In genomic region chr8:45002686-45003085, GRCm38 (mm10) we compare ENCODE assay signal across 14 mouse cellular contexts.
DNase-seq lines count a peak whose midpoint lies in the region; ATAC-seq and TF ChIP-seq lines count a peak whose summit lies in the region.
"Had no signal": no experiment of that assay in that cellular context is flagged by ENCODE, and none has a peak within 500 bp of the region (broad histone marks: within the 10 kb centered on the region; RNA-seq: fewer than 3 reads in every experiment).

No protein-coding gene starts in this region.

- H3K9me3 ChIP-seq in heart, embryonic 13.5 days, result no peaks in the 10 kb centered on the region
- H3K9me3 ChIP-seq in hindbrain, postnatal 0 days (ENCODE audit: low read length), result no peaks in the 10 kb centered on the region
- H3K9me3 ChIP-seq: forebrain, embryonic 10.5 days; intestine, embryonic 15.5 days; limb, embryonic 10.5 days had no signal

- H3K9ac ChIP-seq in heart, embryonic 13.5 days, result peak overlapping the region; percentile 37; the same call in 1 of the 2 replicates
- H3K9ac ChIP-seq in hindbrain, postnatal 0 days (replicated peaks; ENCODE audit: low read length), result no peak overlapping the region
- H3K9ac ChIP-seq: intestine, embryonic 15.5 days; liver, embryonic 14.5 days had no signal

- no peak for ATAC-seq in heart, embryonic 13.5 days (ENCODE audit: extremely low read depth, insufficient number of reproducible peaks, low FRiP score, low TSS enrichment)
- no peak for ATAC-seq in hindbrain, postnatal 0 days
- ATAC-seq: intestine, embryonic 15.5 days had no signal

- peaks cover 58% of the 10 kb centered on the region for H3K4me1 ChIP-seq in heart, embryonic 13.5 days
- no peaks in the 10 kb centered on the region for H3K4me1 ChIP-seq in hindbrain, postnatal 0 days (ENCODE audit: insufficient read depth, low read length)

- H3K36me3 ChIP-seq in heart, embryonic 13.5 days, result peaks cover 7% of the 10 kb centered on the region; the same call in 1 of the 2 replicates
- H3K36me3 ChIP-seq in hindbrain, postnatal 0 days (ENCODE audit: insufficient read depth, low read length), result no peaks in the 10 kb centered on the region
- H3K36me3 ChIP-seq: intestine, embryonic 15.5 days had no signal

- no peak for DNase-seq in heart, adult 18-20 months
- DNase-seq in left cerebral cortex, postnatal 4 days, result peak; percentile 41
- DNase-seq in left cerebral cortex, adult 8-10 months (ENCODE audit: low spot score in 2 of 2), result no peak
- peak; percentile 38 for DNase-seq in adipocyte (ENCODE audit: low spot score)
- peak; percentile 61 for DNase-seq in hindbrain, postnatal 0 days (ENCODE audit: low spot score)
- no peak for DNase-seq in ovary, postnatal 14 days (ENCODE audit: low spot score)
- DNase-seq: adrenal gland, postnatal 10 days; spleen, adult 18-20 months had no signal

- H3K4me2 ChIP-seq in heart, embryonic 13.5 days, result no peak overlapping the region
- H3K4me2 ChIP-seq in hindbrain, postnatal 0 days (ENCODE audit: low read depth, low read length), result no peak overlapping the region
- H3K4me2 ChIP-seq: intestine, embryonic 15.5 days had no signal

- no peak for TF ChIP-seq CTCF in hindbrain, postnatal 0 days (IDR thresholded peaks at IDR 0.05; ENCODE audit: low read depth)

- 0 out of 2 replicates have a peak overlapping the region, but pooled peaks have one; percentile 48 for H3K27ac ChIP-seq in heart, embryonic 13.5 days (replicated peaks)
- H3K27ac ChIP-seq in hindbrain, postnatal 0 days, result no peak overlapping the region
- H3K27ac ChIP-seq: intestine, embryonic 15.5 days; liver, embryonic 14.5 days had no signal

- WGBS in heart, embryonic 13.5 days, result 69% methylated on average over 4 of the region's 4 CpGs
- 32% methylated on average over 4 of the region's 4 CpGs for WGBS in hindbrain, postnatal 0 days

- intact Hi-C loops in left cerebral cortex, postnatal 4 days (cut with DNase I), result no loop called here

- H3K27me3 ChIP-seq in heart, embryonic 13.5 days (replicated peaks), result no peaks in the 10 kb centered on the region
- H3K27me3 ChIP-seq in hindbrain, postnatal 0 days (ENCODE audit: insufficient read depth, low read length), result no peaks in the 10 kb centered on the region

- no peak overlapping the region for H3K4me3 ChIP-seq in heart, embryonic 13.5 days
- H3K4me3 ChIP-seq in hindbrain, postnatal 0 days (ENCODE audit: low read length), result no peak overlapping the region
- H3K4me3 ChIP-seq: forebrain, embryonic 10.5 days; intestine, embryonic 15.5 days; limb, embryonic 10.5 days; myocyte had no signal

Comparison
In these comparisons a context has a peak if more than half of its experiments do, and no peak if none do; other contexts are left out.
1. DNase-seq: peak in left cerebral cortex, postnatal 4 days (single experiment), adipocyte (single experiment) and hindbrain, postnatal 0 days (single experiment); none in heart, adult 18-20 months (0 of 2), left cerebral cortex, adult 8-10 months (0 of 2) and ovary, postnatal 14 days (single experiment).